Mouse (Mus musculus): ENCODE measurements at regions not wholly inside any gene's neighbourhood (a gene's known extent, or its start where the extent isn't known, plus 50 kb on each side); places are given as distances from the start of the nearest gene placed in this dataset.

DNA sequence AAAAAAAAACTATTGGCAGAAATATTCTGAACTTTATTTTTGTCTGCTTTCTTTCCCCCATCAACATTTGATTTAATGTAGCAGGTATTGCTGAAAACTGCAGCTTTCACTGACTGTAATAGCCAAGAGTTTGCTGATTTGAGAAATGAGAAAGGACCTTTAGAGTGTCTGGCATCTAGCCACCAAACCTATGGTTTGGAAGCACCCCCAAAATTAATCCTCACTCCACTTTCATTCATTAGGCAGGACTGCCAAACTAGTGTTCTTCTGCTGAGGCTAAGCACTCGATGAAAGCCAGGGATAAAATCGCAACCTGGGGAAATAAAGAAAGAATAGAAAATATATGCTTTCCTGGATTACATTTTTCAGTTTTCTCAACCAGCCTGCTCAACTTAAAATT is 320.4 kb downstream of the Atp6ap1l start:
- Histone ChIP-seq H3K4me2 (ENCODE audit: low read depth) (no peak overlapping the region), H3K4me3 (ENCODE audit: insufficient read depth in 1 of 2, low read depth in 2 of 2, low read length in 2 of 2) (no peak overlapping the region), H3K9me3 (ENCODE audit: control insufficient read depth, low read length) (no peaks in the 10 kb centered on the region), H3K27ac (no peak overlapping the region), H3K4me1 (replicated peaks; ENCODE audit: control insufficient read depth in 2 of 2, insufficient read depth in 2 of 2, low read length in 1 of 2) (no peaks in the 10 kb centered on the region), H3K36me3 (replicated peaks; ENCODE audit: control insufficient read depth, insufficient read depth, low read depth) (no peaks in the 10 kb centered on the region), H3K9ac (replicated peaks) (no peak overlapping the region), H3K27me3 (ENCODE audit: control insufficient read depth, insufficient read depth, low read length) (no peaks in the 10 kb centered on the region)
- no peak for ATAC-seq (ENCODE audit: insufficient read depth)
- no peak for DNase-seq (ENCODE audit: low read depth in 3 of 3, low spot score in 3 of 3)
- WGBS (ENCODE audit: insufficient replicate concordance) = 63% methylated on average over 2 of the region's 2 CpGs
- no peak for TF ChIP-seq CTCF (IDR thresholded peaks at IDR 0.05; ENCODE audit: low read depth)

DNA sequence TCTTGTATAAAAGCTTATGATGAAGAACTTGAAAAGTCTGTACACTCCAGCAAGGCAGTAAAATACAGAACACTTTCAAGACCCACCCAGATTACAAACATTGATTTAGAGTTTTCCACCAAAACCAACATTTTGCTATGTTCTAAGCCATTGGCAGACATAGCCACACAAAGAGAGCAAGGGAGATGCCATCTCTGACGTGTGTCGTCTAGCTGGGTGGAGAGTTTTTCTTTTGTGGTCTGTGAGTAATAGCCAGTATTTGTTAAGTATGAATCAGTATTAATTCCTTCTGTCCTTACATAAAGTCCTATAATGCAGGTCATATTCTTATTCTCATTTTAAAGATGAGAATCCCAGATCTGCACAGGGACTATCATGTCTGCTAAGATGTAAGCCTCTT is 329.8 kb downstream of the Atp6ap1l start:
- H3K4me1 ChIP-seq (replicated peaks; ENCODE audit: control insufficient read depth in 2 of 2, insufficient read depth in 2 of 2, low read length in 1 of 2) = no peaks in the 10 kb centered on the region
- no peak overlapping the region for H3K27ac ChIP-seq
- TF ChIP-seq EP300 (IDR thresholded peaks at IDR 0.05; ENCODE audit: low read depth) (no peak), CTCF (IDR thresholded peaks at IDR 0.05; ENCODE audit: low read depth) (no peak)
- no peak overlapping the region for H3K4me3 ChIP-seq (ENCODE audit: insufficient read depth in 1 of 2, low read depth in 2 of 2, low read length in 2 of 2)
- H3K27me3 ChIP-seq (ENCODE audit: control insufficient read depth, insufficient read depth, low read length) = no peaks in the 10 kb centered on the region
- no peaks in the 10 kb centered on the region for H3K9me3 ChIP-seq (ENCODE audit: control insufficient read depth, low read length)
- no peak overlapping the region for H3K9ac ChIP-seq (replicated peaks)
- H3K36me3 ChIP-seq (replicated peaks; ENCODE audit: control insufficient read depth, insufficient read depth, low read depth) = no peaks in the 10 kb centered on the region
- ATAC-seq (ENCODE audit: insufficient read depth) = no peak
- H3K4me2 ChIP-seq (ENCODE audit: low read depth) = no peak overlapping the region
- DNase-seq (ENCODE audit: low read depth in 3 of 3, low spot score in 3 of 3) = no peak
- 67% methylated on average over 2 of the region's 2 CpGs for WGBS (ENCODE audit: insufficient replicate concordance)

DNA sequence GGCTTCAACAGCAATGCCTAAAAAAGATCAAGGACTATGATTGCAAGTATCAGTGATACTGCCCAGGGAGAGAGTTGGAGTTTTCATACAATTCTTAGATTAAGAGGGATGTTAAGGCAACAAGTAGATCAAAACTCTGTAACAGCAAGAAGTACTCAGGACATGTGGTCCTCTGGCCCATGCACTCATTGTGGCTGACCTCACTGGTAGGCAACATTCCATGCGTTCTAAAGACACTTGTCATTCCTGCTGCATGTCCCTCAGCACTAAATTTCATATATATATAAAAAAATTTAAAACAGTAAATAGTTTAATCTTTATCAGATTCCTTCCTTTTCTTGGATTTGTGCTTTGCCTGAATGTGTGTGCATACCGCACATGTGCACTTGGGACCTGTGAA is 332.6 kb downstream of the Atp6ap1l start:
- H3K36me3 ChIP-seq (replicated peaks; ENCODE audit: control insufficient read depth, insufficient read depth, low read depth) = no peaks in the 10 kb centered on the region
- H3K4me1 ChIP-seq (replicated peaks; ENCODE audit: control insufficient read depth in 2 of 2, insufficient read depth in 2 of 2, low read length in 1 of 2) = no peaks in the 10 kb centered on the region
- no peak overlapping the region for H3K27ac ChIP-seq
- TF ChIP-seq CTCF (IDR thresholded peaks at IDR 0.05; ENCODE audit: low read depth) (no peak), EP300 (IDR thresholded peaks at IDR 0.05; ENCODE audit: low read depth) (no peak)
- ATAC-seq (ENCODE audit: insufficient read depth) = no peak
- H3K27me3 ChIP-seq (ENCODE audit: control insufficient read depth, insufficient read depth, low read length) = no peaks in the 10 kb centered on the region
- DNase-seq (ENCODE audit: low read depth in 3 of 3, low spot score in 3 of 3) = no peak
- WGBS (ENCODE audit: insufficient replicate concordance) = 61% methylated on average over 2 of the region's 2 CpGs
- H3K4me3 ChIP-seq (ENCODE audit: insufficient read depth in 1 of 2, low read depth in 2 of 2, low read length in 2 of 2) = no peak overlapping the region
- no peaks in the 10 kb centered on the region for H3K9me3 ChIP-seq (ENCODE audit: control insufficient read depth, low read length)
- H3K4me2 ChIP-seq (ENCODE audit: low read depth) = no peak overlapping the region
- no peak overlapping the region for H3K9ac ChIP-seq (replicated peaks)

DNA sequence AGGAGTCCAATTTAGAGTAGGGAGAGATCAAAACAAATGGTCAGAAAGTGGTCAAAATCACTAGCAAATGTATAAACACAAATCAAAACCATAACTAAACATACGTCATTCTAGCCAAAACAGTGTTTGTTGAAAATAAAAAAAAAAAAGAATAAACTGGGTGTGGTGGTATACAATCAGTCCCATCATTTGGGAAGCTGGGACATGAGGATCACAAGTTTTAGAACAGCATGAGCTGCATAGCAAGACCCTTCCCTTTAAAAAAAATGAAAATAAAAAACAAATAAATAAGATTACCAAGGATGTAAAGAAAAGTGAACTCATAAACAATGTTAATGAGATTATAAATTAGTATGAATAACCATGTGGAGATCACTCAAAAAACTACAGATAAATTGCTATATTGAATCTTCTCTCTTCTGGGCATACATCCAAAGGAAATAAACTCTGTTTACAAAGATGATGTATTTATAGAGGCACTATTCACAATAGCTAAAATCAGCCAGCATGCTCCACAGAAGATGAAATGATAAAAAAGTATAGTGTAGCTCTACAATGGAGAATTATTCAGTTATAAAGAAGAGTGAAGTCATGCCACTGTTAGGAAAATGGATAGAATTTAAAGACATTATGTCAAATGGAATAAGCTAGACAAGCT is 341.8 kb downstream of the Atp6ap1l start:
- TF ChIP-seq CTCF (IDR thresholded peaks at IDR 0.05; ENCODE audit: low read depth) = no peak
- no peak for TF ChIP-seq EP300 (IDR thresholded peaks at IDR 0.05; ENCODE audit: low read depth)
- Histone ChIP-seq H3K4me1 (replicated peaks; ENCODE audit: control insufficient read depth in 2 of 2, insufficient read depth in 2 of 2, low read length in 1 of 2) (no peaks in the 10 kb centered on the region), H3K27ac (no peak overlapping the region), H3K27me3 (ENCODE audit: control insufficient read depth, insufficient read depth, low read length) (no peaks in the 10 kb centered on the region), H3K9me3 (ENCODE audit: control insufficient read depth, low read length) (no peaks in the 10 kb centered on the region), H3K4me3 (ENCODE audit: insufficient read depth in 1 of 2, low read depth in 2 of 2, low read length in 2 of 2) (no peak overlapping the region), H3K9ac (replicated peaks) (no peak overlapping the region), H3K4me2 (ENCODE audit: low read depth) (no peak overlapping the region), H3K36me3 (replicated peaks; ENCODE audit: control insufficient read depth, insufficient read depth, low read depth) (no peaks in the 10 kb centered on the region)
- WGBS (ENCODE audit: insufficient replicate concordance) = 56% methylated on average over 1 of the region's 1 CpGs
- DNase-seq (ENCODE audit: low read depth in 3 of 3, low spot score in 3 of 3) (no peak), ATAC-seq (ENCODE audit: insufficient read depth) (no peak)

DNA sequence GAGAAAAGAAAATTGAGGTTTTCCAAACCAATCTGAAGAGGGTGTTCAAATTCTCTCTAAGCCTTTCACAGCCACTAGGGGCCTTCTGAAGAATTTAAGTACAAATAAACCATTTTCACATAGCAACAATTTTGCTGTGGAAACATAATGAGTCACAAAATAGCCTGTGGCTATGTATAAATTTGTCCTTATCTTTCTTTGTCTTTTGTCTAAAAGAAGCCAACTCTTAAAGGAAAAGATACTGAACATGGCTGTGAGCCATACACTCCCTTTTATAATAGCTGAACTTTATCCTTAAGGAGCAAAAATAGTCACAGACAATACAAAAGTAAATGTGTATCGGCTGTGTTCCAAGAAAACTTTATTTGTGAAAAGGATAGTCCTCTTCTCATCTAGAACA is 345.1 kb downstream of the Atp6ap1l start:
- TF ChIP-seq CTCF (IDR thresholded peaks at IDR 0.05; ENCODE audit: low read depth) (no peak), EP300 (IDR thresholded peaks at IDR 0.05; ENCODE audit: low read depth) (no peak)
- Histone ChIP-seq H3K27ac (no peak overlapping the region), H3K4me3 (ENCODE audit: insufficient read depth in 1 of 2, low read depth in 2 of 2, low read length in 2 of 2) (no peak overlapping the region), H3K4me1 (replicated peaks; ENCODE audit: control insufficient read depth in 2 of 2, insufficient read depth in 2 of 2, low read length in 1 of 2) (no peaks in the 10 kb centered on the region), H3K36me3 (replicated peaks; ENCODE audit: control insufficient read depth, insufficient read depth, low read depth) (no peaks in the 10 kb centered on the region), H3K4me2 (ENCODE audit: low read depth) (no peak overlapping the region), H3K9ac (replicated peaks) (no peak overlapping the region), H3K9me3 (ENCODE audit: control insufficient read depth, low read length) (no peaks in the 10 kb centered on the region), H3K27me3 (ENCODE audit: control insufficient read depth, insufficient read depth, low read length) (no peaks in the 10 kb centered on the region)
- ATAC-seq (ENCODE audit: insufficient read depth) (no peak), DNase-seq (ENCODE audit: low read depth in 3 of 3, low spot score in 3 of 3) (no peak)
- WGBS (ENCODE audit: insufficient replicate concordance) = 39% methylated on average over 1 of the region's 1 CpGs

All from liver, embryonic 14.5 days (tissue).